Mouse (Mus musculus) layer of hippocampus, postnatal 10 days (tissue): ENCODE measurements around the gene Car9. TPM values are rescaled to one million over a fixed set of nuclear protein-coding genes. Genes with fewer than 3 reads are reported as not detected.
A peak's percentile ranks its signal among the peaks of the same experiment; 100 is the strongest.
"Not testable (repeated sequence)": the region's sequence is repeated elsewhere in the genome, so short reads cannot be mapped to it uniquely, and the experiment has no call there.

Experiments used
- DNase-seq, 2 experiments: peaks; one replicate each; pipeline ENCODE4 v3.0.0; 2021; ENCODE audit warnings: low spot score in 2 of 2
- total RNA-seq, 2 experiments: library from RNA; stranded (reverse); gene quantifications; 2 replicates each; pipeline ENCODE4 v1.2.3; 2021

Gene Car9
- total RNA-seq, 2 experiments from 2014 or later, result 0.54 to 1.7 TPM

GRCm38 (mm10) chr4:43519956-43520355, 13.2 kb downstream of the Car9 start:
- DNase-seq, result peak; percentile 94

DNA sequence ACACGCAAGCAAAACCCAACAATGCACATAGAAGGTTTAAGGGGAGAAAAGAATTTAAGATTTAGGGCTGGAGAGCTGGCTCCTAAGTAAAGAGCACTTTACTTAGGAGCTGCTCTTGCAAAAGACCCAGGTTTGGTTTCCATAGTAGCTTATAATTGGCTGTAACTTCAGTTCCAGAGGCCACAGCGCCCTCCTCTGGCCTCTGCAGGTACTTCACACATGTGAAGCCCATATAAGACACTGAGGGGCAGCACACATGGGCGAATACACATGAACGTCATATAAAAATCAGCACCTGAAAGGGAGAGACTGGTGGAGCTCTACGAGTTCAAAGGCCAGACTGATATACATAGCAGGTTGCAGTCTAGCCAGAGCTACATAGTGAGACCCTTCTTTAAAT, 21.1 kb downstream of the Car9 start:
- no peak for DNase-seq

DNA sequence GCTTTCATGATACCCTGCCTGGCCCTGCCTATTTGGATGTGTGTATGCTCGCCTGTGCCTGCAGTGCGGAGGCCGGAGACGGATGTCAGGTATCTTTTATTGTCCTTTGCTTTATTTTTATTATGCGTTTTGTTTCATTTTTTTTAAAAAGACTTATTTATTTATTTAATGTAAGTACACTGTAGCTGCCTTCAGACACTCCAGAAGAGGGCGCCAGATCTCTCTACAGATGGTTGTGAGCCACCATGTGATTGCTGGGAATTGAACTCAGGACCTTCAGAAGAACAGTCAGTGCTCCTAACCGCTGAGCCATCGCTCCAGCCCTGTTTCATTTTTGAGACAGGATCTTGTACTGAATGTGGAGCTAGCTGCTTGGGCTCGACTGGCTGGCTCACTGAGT, 21.7 kb downstream of the Car9 start:
- DNase-seq, result no peak

- no peak for DNase-seq
These were observed 23.3 kb downstream of the Car9 start for GRCm38 (mm10) chr4:43530081-43530501.

DNA sequence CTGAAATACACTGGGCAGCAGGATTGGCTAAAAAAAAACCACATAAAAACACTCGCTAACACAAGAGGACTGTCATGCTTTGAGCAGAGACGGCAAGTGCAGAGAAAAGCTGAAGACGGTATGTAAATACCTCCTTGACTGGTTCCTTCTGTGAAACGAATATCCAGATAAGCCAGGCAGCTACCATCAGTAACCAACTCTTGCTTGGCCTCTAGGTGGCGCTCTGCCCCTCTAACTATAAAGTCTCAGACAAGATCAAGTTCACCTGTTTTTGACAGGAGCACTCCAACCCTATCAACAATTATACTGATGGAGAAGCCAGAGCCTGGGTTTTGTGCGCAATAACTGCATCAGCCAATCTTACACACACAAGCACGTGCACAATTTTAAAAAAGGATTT, 23.8 kb downstream of the Car9 start:
- peak; percentile 75 to 80 for DNase-seq

DNA sequence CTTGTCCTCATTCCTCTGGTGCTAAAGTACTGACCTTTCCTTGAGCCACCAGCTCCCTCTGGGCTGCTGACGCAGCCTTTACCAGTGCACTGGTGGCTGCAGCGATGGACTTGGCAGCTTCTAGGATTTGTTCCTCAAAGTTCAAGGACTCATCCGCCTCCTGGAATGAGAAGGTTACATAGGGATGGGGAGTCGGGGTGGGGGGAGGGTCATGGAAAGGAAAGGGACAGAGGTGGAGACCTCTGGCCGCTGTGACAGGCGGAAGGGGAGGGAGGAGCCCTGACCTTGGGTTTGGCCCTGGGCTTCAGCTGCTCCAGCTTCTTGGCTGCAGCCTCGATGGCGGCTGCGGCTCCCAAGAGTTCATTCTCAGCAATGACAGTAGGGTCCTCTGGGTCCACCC, 26.5 kb downstream of the Car9 start:
- DNase-seq, result no peak

GRCm38 (mm10) chr4:43535628-43536027, 28.9 kb downstream of the Car9 start:
- DNase-seq, result no peak

DNA sequence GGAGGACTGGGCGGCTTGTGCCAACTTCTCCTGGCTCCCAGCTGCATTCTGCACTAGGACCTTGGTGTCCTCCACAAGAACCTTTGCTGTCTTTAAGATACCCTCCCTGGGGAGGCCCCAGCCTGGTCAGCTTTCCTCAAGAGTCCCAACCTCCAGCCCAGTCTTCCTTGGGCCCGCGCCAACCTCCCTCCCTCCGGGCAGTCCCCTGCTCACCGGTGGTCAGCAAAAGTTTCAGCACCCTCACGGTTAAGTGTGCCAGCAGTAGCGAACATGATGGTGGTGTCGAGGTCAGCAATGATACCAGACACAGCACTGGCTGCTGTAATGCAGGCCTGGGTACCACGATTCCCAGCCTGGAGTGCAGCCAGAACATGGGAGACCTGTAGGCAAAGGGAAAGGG, 29.3 kb downstream of the Car9 start:
- no peak for DNase-seq

GRCm38 (mm10) chr4:43542044-43542443, 35.3 kb downstream of the Car9 start:
- no peak for DNase-seq

DNA sequence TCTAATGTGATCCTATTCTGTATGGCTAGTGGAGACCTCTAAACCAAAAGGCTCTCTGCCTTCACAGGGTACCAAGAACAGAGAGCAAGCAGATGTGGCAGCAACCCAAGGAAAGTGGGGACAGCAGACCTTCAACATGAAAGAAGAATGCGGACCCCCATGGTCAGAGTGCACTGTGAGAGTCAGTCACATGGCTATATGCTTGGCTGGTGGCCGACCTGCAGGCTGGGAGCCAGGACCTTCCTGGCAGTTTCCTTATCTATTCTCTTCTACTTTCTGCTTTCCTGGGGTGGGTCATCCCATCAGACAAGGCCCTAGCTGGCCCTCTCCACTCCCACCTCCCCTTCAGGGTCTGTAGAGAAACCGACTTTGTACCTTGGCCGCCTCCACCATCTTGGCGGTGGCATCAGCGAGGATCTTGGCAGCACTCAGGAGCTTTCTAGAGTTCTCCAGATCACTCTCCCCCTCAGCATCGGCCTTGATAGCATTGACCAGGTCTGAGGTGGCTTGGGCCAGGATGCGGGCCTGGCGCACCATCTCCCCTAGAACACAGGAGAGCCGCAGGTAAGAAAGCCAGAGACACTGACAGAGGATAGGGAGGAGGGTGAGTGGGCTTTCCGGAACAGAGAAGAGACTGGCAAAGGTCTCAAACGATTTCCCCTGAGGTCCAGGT, 39.7 kb downstream of the Car9 start:
- no peak for DNase-seq

GRCm38 (mm10) chr4:43547160-43547559, 40.4 kb downstream of the Car9 start:
- DNase-seq, result no peak

- no peak for DNase-seq
These were observed 42.3 kb downstream of the Car9 start for GRCm38 (mm10) chr4:43549055-43549454.

DNA sequence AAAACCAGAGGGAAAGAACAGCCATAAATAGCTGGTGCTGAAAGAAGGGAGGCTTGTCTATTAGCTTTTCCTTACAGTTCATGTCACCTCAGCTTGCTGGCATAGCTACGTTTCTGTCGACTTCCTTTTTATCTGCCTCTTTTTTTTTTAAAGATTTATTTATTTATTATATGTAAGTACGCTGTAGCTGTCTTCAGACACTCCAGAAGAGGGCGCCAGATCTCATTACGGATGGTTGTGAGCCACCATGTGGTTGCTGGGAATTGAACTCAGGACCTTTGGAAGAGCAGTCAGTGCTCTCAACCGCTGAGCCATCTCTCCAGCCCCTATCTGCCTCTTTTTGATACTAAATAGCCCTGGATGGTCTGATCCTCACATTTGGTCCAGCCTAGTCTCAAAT, 45.1 kb downstream of the Car9 start:
- not testable (repeated sequence) for DNase-seq

DNA sequence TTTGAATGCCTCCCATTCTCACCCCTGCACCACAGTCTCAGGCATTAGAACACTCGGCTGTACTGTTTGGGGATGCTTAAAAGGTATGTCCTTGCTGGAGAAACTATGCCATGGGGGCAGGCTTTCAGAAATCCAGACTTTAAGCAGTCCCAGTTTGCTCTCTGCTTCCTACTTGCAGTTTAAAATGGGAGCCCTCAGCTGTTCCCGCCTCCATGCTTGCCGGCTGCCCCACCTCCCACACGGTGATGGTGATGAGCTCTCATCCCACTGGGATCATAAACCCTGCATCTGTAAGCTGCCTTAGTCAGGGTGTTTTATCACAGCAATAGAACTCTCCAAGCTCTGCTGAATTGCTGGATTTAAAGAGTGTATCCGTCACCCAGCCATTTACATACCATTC, 45.7 kb downstream of the Car9 start:
- DNase-seq, result no peak

- DNase-seq, result no peak
These were observed 47.1 kb downstream of the Car9 start for GRCm38 (mm10) chr4:43553891-43554290.

GRCm38 (mm10) chr4:43555926-43556325, 49.2 kb downstream of the Car9 start:
- DNase-seq, result no peak

DNA sequence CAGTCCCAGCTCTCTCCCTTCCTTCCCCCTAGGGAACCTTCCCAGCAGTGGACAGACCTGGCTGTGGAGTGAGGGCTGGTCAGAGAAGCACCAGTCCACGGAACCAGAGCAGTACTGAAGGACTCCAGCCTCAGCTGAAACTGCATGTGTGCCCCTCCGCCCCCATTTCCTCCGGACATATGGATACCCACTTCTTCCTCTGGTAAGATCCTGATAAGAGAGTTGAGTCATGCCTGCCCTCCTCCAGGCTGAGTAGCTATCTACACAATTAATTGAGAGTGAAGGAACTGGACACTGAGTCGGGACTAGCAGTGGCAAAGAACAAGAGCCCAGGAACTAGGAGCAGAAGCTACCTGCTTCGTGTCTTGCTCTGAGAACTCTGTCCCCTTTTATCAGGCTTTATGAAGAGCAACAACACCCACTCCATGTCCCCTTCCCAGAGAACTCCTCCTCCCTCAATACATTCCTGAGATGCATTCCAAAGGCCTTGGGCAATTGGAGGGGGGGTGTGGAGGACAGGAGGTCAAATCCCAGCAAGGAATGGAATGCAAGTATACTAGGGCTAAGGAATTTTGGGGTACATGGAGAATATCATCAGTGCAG, 51.4 kb downstream of the Car9 start:
- DNase-seq, result no peak

- DNase-seq, result peak; percentile 36 to 37
These were observed 52.0 kb downstream of the Car9 start for GRCm38 (mm10) chr4:43558631-43559356.

GRCm38 (mm10) chr4:43559519-43560242, 52.9 kb downstream of the Car9 start:
- no peak for DNase-seq

- no peak for DNase-seq
These were observed 53.5 kb downstream of the Car9 start for GRCm38 (mm10) chr4:43560243-43560611.

- DNase-seq, result no peak
These were observed 54.2 kb downstream of the Car9 start for GRCm38 (mm10) chr4:43560976-43561375.

- no peak for DNase-seq
These were observed 54.8 kb downstream of the Car9 start for GRCm38 (mm10) chr4:43561436-43561996.
